Mouse (Mus musculus) mouse trophoblast stem cell (cell line): ENCODE data around the gene 5730480H06Rik.

Experiments
- in situ Hi-C, 2 experiments: fragments of 300-500 bp; cut with MseI, MboI; formaldehyde crosslinking; loops; 2 replicates in 1 of 2; 3 replicates in 1 of 2; pipeline ENCODE4 v1.15.1; 2025

5730480H06Rik gene

GRCm38 (mm10) chr5:48419741-48420140 is 92.0 kb downstream of the 5730480H06Rik start:
- in situ Hi-C loops: no loop called here

GRCm38 (mm10) chr5:48421957-48422356 is 94.2 kb downstream of the 5730480H06Rik start:
- in situ Hi-C loops: no loop called here

GRCm38 (mm10) chr5:48430459-48430858 is 102.7 kb downstream of the 5730480H06Rik start:
- in situ Hi-C loops: loop anchor here (25.0 kb wide), 1 partner anchor 307 kb away; no protein-coding TSS in a partner anchor

DNA sequence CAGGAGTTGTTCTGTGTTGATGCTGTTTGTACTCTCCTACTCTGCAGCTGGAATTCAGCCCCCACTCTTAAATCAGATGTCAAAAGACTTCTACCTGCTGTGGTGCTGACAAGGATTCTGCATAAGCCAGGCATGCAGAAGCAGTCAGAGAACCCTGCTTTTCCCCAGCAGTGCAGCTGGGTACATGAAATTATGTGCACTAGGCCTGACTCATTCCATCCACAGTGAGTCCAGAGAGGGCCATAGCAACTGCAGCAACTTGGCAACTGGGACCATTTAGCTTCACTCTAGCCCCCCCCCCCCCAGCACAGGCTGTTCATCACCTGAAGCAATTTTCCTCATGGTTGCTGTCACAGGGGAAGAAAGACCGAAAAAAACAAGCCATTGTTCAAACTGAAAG is 121.1 kb downstream of the 5730480H06Rik start:
- in situ Hi-C loops: loop anchor here (25.0 kb wide), 1 partner anchor 288 kb away; no protein-coding TSS in a partner anchor

DNA sequence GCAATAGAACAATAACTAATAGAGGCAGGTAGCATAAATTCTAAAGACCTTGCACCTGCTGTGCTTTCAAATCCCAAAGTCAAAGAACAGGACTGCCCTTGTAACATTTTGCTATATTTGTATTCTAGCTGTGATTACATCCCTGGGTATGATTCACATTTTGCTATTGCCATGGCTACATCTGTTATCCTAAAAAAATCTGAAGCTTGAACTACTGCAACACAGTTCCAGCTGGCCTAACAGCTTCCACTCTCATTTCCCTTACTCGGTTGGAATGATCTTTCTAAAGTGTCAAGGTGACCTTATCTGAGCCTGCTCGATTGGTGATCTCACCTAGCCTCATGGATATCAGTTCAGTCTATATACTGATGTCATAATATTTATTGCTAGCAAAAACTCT is 132.5 kb downstream of the 5730480H06Rik start:
- in situ Hi-C loops: no loop called here
